Mouse (Mus musculus) liver, embryonic 14.5 days (tissue): ENCODE results near the gene S100a8. TPM values are rescaled to one million over a fixed set of nuclear protein-coding genes. Genes with fewer than 3 reads are reported as not detected.

ENCODE experiments used
- ATAC-seq: fragments of 200-750 bp; cut with Nextera tagmentation; 2 replicates; pipeline ENCODE4 v1.8.0; 2017; ENCODE audit warnings: moderate number of reproducible peaks, mild to moderate bottlenecking, moderate library complexity; ENCODE audit not compliant: insufficient read depth
- DNase-seq, 3 experiments: peaks; one replicate each; pipeline ENCODE4 v3.0.0-alpha.2; 2012 to 2013; ENCODE audit warnings: low read depth in 3 of 3, low spot score in 3 of 3
- H3K27ac ChIP-seq: fragments of 300-500 bp; sonication (generic); 2 replicates; pipeline ENCODE4 v1.5.1; 2014; ENCODE audit warnings: moderate library complexity, mild to moderate bottlenecking, control low read depth, inconsistent platforms
- H3K27me3 ChIP-seq: fragments of 300-500 bp; sonication (generic); 2 replicates; pipeline ENCODE4 v1.6.1; 2014; ENCODE audit warnings: mild to moderate bottlenecking, low read length, moderate library complexity; ENCODE audit not compliant: control insufficient read depth, insufficient read depth
- H3K36me3 ChIP-seq: fragments of 300-500 bp; sonication (generic); replicated peaks from 2 replicates; pipeline ENCODE4 v1.6.1; 2014; ENCODE audit warnings: low read depth; ENCODE audit not compliant: control insufficient read depth, insufficient read depth
- H3K4me1 ChIP-seq, 2 experiments: fragments of 200-500 bp in 1 of 2; fragments of 300-500 bp in 1 of 2; sonication (generic) in 1 of 2; replicated peaks; 2 replicates each; pipeline ENCODE4 v1.6.1; 2012 to 2014; ENCODE audit warnings: antibody characterized with exemption in 1 of 2, inconsistent platforms in 1 of 2, low read length in 1 of 2; ENCODE audit not compliant: control insufficient read depth in 2 of 2, insufficient read depth in 2 of 2
- H3K4me2 ChIP-seq: fragments of 300-500 bp; sonication (generic); 2 replicates; pipeline ENCODE4 v1.6.1; 2014; ENCODE audit warnings: low read depth, mild to moderate bottlenecking, control low read depth, moderate library complexity
- H3K4me3 ChIP-seq, 2 experiments: fragments of 200-500 bp in 1 of 2; fragments of 300-500 bp in 1 of 2; sonication (generic) in 1 of 2; 2 replicates each; pipeline ENCODE4 v1.5.1; 2012 to 2014; ENCODE audit warnings: low read depth in 2 of 2, low read length in 2 of 2, mild to moderate bottlenecking in 2 of 2, control low read depth in 1 of 2, inconsistent platforms in 1 of 2, moderate library complexity in 1 of 2; ENCODE audit not compliant: insufficient read depth in 1 of 2
- H3K9ac ChIP-seq: fragments of 300-500 bp; sonication (generic); replicated peaks from 2 replicates; pipeline ENCODE4 v1.6.1; 2014; ENCODE audit warnings: mild to moderate bottlenecking, control low read depth, moderate library complexity
- H3K9me3 ChIP-seq: fragments of 300-500 bp; sonication (generic); 2 replicates; pipeline ENCODE4 v1.6.1; 2016; ENCODE audit warnings: low read length, mixed read lengths; ENCODE audit not compliant: control insufficient read depth
- CTCF ChIP-seq: IDR thresholded peaks from 2 replicates; pipeline ENCODE4 v1.5.1; 2016; ENCODE audit warnings: antibody characterized with exemption, low read depth, control low read depth
- EP300 ChIP-seq: IDR thresholded peaks from 2 replicates; pipeline ENCODE4 v1.6.1; 2016; ENCODE audit warnings: antibody characterized with exemption, low read depth
- WGBS: fragments of 180-500 bp; shearing (Covaris S2); extraction: QIAGEN DNeasy Blood & Tissue Kit; methylation state at CpG from one replicate; pipeline ENCODE4 v1.1.7; 2014; ENCODE audit not compliant: insufficient replicate concordance; 5-methylcytosine and 5-hydroxymethylcytosine counted together
- polyA plus RNA-seq, 2 experiments: library from polyadenylated mRNA; depleted of rRNA in 1 of 2; stranded (reverse) in 1 of 2; unstranded in 1 of 2; fragments of >200 nt; fragmentation: Nextera tagmentation in 1 of 2; extraction: Ambion mirVana in 1 of 2; gene quantifications; 2 replicates each; pipeline versions ENCODE4 v1.2.1 to v1.2.3; 2012 to 2014

S100a8 gene
- polyA plus RNA-seq, 2 experiments: 418 to 1,223 TPM

DNA sequence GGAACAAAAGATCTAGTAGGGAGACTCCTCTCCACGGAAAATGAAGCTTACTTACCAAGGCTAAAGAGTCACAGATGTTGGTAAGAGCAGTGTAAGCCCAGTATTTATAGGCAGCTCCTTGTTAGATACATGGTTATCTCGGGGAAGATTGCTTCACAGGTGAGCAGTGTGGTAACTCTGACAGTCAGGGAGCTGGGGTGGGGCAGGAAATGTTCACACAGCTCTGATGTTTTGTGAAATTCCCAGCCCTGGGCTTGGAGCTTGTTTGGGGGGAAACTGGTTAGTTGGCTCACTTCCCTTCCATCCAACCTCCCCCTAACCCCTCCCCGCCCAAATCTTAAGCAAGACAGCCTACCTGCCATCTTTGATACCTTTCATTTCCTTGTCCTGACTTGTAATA lies 26.8 kb downstream of the S100a8 start, which contains the start of gene S100a9:
TSS of gene S100a9 (minus strand) at position 109 of the 400 bp plus-strand sequence.
- TF ChIP-seq EP300 (no peak), CTCF (no peak)
- Histone ChIP-seq H3K4me3 (no peak within 1 kb of the TSS), H3K4me1 (no peaks in the 10 kb centered on the region), H3K9ac (no peak within 1 kb of the TSS), H3K36me3 (no peaks in the 10 kb centered on the region), H3K27me3 (no peaks in the 10 kb centered on the region), H3K9me3 (no peaks in the 10 kb centered on the region), H3K4me2 (no peak within 1 kb of the TSS), H3K27ac (no peak within 1 kb of the TSS)
- DNase-seq: peak in 2 of 3 experiments; percentile 10 to 15
- ATAC-seq: no peak
- WGBS: 22% methylated on average over 3 of the region's 3 CpGs

DNA sequence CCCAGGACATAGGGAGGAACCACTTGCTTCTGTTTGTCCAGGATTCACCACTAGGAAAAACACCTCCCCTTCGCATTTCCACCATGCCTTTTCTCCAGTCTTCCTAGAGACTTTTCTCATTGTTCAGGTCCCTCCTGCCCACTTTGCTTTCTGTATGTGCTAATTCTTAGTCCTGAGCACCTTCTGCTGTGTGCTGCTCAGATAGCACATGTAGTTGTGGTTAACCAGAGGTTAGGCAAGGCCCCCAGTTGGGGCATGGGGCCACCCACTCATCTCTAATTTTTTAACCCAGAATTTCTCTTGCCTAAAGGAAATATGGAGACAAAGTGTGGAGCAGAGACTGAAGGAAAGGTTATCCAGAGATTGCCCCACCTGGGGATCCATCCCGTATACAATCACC lies 33.5 kb downstream of the S100a8 start:
- H3K36me3 ChIP-seq: no peaks in the 10 kb centered on the region
- H3K4me3 ChIP-seq: no peak overlapping the region
- no peaks in the 10 kb centered on the region for H3K9me3 ChIP-seq
- no peaks in the 10 kb centered on the region for H3K4me1 ChIP-seq
- 66% methylated on average over 2 of the region's 2 CpGs for WGBS
- DNase-seq: no peak
- H3K9ac ChIP-seq: no peak overlapping the region
- TF ChIP-seq CTCF (no peak), EP300 (no peak)
- H3K27ac ChIP-seq: no peak overlapping the region
- no peak for ATAC-seq
- no peak overlapping the region for H3K4me2 ChIP-seq
- no peaks in the 10 kb centered on the region for H3K27me3 ChIP-seq

DNA sequence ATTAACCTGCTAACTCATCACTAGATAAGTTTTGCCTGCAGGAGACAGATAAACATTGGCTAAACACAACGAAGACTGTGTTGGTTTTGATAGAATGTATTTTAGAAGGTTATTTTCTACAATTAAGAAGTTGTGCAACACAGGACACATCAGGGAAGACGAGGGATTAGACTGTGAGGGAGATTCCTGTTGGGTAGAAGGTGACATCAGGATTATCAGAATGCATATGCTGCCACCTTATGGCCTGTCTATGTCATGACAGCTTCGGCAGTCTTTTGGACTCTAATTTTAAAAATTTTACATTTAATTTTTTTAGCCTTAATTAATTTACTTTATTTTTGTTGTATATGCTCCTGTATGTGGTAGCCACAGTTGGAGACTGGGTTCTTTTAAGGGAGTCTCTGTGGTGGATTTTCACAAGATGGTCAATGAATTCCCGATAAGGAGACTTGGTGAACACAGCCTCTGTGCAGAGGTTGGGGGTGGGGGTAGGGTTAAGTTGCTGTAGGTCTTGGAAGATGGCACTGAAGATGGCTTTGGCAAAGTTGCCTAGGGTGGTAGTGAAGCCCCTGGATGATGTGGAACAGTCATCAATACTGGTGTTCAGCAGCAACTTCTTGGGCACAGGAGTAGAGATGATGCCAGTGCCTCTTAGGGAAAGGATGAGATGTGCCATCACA lies 39.9 kb downstream of the S100a8 start:
- Histone ChIP-seq H3K4me1 (no peaks in the 10 kb centered on the region), H3K27me3 (no peaks in the 10 kb centered on the region), H3K27ac (no peak overlapping the region), H3K9me3 (no peaks in the 10 kb centered on the region), H3K36me3 (no peaks in the 10 kb centered on the region), H3K4me3 (no peak overlapping the region), H3K4me2 (no peak overlapping the region), H3K9ac (no peak overlapping the region)
- DNase-seq: no peak
- TF ChIP-seq EP300: no peak
- TF ChIP-seq CTCF: peak; percentile 51
- no peak for ATAC-seq
- WGBS: 16% methylated on average over 4 of the region's 4 CpGs

DNA sequence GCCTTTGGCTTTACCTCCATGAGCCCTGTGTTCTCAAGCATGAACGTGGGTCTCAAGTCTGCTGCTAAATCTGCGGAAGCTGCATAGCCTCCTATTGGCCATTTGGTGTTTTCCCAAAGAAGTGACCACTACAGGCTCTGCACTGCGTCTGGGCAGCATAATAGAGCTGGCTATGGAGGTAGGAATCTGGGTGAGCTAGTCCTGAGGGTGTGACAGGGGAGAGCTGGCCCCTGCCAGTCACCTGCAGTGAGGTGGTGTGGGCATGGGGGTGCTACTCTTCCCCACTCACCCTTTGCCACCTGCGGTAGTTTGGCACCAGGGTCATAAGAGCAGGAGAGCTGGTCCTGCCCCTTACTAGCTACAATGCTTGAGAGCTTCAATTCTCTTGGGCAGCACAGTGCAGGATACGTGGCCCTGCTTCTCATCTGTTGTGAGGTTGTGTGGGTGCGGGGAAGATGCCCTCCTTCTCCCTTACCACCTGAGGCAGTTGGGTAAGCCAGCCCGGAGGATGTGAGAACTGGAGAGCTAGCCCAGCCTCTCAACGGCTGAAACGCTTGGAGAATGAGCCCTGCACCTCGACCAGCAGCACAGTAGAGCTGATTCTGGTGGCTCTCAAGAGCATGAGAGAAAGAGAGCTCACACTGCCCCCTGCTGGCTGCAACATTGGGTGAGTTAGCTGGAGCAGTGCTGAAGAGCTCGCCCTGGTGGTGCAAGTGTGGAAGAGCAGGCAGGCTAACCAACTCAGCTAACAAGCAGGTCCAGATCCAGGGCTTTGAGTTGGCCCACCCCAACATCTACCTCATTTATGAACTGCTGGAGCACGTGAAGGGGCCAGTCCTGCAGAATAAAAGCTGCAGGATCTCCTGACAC lies 41.0 kb downstream of the S100a8 start:
- H3K27ac ChIP-seq: no peak overlapping the region
- H3K9me3 ChIP-seq: no peaks in the 10 kb centered on the region
- peak; percentile 51 to 64 (median 52) for DNase-seq
- WGBS: 31% methylated on average over 12 of the region's 12 CpGs
- H3K4me1 ChIP-seq: no peaks in the 10 kb centered on the region
- H3K36me3 ChIP-seq: no peaks in the 10 kb centered on the region
- no peaks in the 10 kb centered on the region for H3K27me3 ChIP-seq
- no peak overlapping the region for H3K4me2 ChIP-seq
- H3K9ac ChIP-seq: no peak overlapping the region
- no peak overlapping the region for H3K4me3 ChIP-seq
- peak; percentile 98 for TF ChIP-seq CTCF
- no peak for TF ChIP-seq EP300
- ATAC-seq: no peak

Other genes starting within 250 kb of the S100a8 start
- 11.3 and 12.7 TPM in 2 replicates for gene Ints3, start 235.4 kb upstream of the S100a8 start, polyA plus RNA-seq (2012; rRNA removed)
- gene Ints3, start 235.4 kb upstream of the S100a8 start, polyA plus RNA-seq (2014; fragmentation: Nextera tagmentation; extraction: Ambion mirVana): 6.6 and 9.4 TPM in 2 replicates
- gene Npr1, start 203.1 kb upstream of the S100a8 start, polyA plus RNA-seq (2012; rRNA removed): 6.5 and 7.2 TPM in 2 replicates
- 2.8 and 4.0 TPM in 2 replicates for gene Npr1, start 203.1 kb upstream of the S100a8 start, polyA plus RNA-seq (2014; fragmentation: Nextera tagmentation; extraction: Ambion mirVana)
- 23.3 and 34.5 TPM in 2 replicates for gene Ilf2, start 192.9 kb upstream of the S100a8 start, polyA plus RNA-seq (2012; rRNA removed)
- 46.5 and 48.9 TPM in 2 replicates for gene Ilf2, start 192.9 kb upstream of the S100a8 start, polyA plus RNA-seq (2014; fragmentation: Nextera tagmentation; extraction: Ambion mirVana)
- gene Snapin, start 177.9 kb upstream of the S100a8 start, polyA plus RNA-seq (2012; rRNA removed): 7.4 and 9.3 TPM in 2 replicates
- 17.0 and 18.7 TPM in 2 replicates for gene Snapin, start 177.9 kb upstream of the S100a8 start, polyA plus RNA-seq (2014; fragmentation: Nextera tagmentation; extraction: Ambion mirVana)
- gene Chtop, start 159.5 kb upstream of the S100a8 start, polyA plus RNA-seq (2012; rRNA removed): 33.6 and 49.9 TPM in 2 replicates
- 29.7 and 32.7 TPM in 2 replicates for gene Chtop, start 159.5 kb upstream of the S100a8 start, polyA plus RNA-seq (2014; fragmentation: Nextera tagmentation; extraction: Ambion mirVana)
- gene S100a1, start 154.6 kb upstream of the S100a8 start, polyA plus RNA-seq (2012; rRNA removed): 9.2 and 14.9 TPM in 2 replicates
- 20.8 and 27.1 TPM in 2 replicates for gene S100a1, start 154.6 kb upstream of the S100a8 start, polyA plus RNA-seq (2014; fragmentation: Nextera tagmentation; extraction: Ambion mirVana)
- gene S100a13, start 154.5 kb upstream of the S100a8 start, polyA plus RNA-seq (2012; rRNA removed): 7.4 and 11.1 TPM in 2 replicates
- gene S100a13, start 154.5 kb upstream of the S100a8 start, polyA plus RNA-seq (2014; fragmentation: Nextera tagmentation; extraction: Ambion mirVana): 18.0 and 19.7 TPM in 2 replicates
- 0.11 and 0.13 TPM in 2 replicates for gene S100a14, start 142.1 kb upstream of the S100a8 start, polyA plus RNA-seq (2012; rRNA removed)
- gene S100a14, start 142.1 kb upstream of the S100a8 start, polyA plus RNA-seq (2014; fragmentation: Nextera tagmentation; extraction: Ambion mirVana): not detected in 2 replicates
- 12.3 and 15.5 TPM in 2 replicates for gene S100a16, start 131.7 kb upstream of the S100a8 start, polyA plus RNA-seq (2012; rRNA removed)
- gene S100a16, start 131.7 kb upstream of the S100a8 start, polyA plus RNA-seq (2014; fragmentation: Nextera tagmentation; extraction: Ambion mirVana): 24.1 and 24.9 TPM in 2 replicates
- not detected in 2 replicates for gene S100a3, start 108.4 kb upstream of the S100a8 start, polyA plus RNA-seq (2012; rRNA removed)
- 0.20 TPM in 1 of 2 replicates, not detected in the other for gene S100a3, start 108.4 kb upstream of the S100a8 start, polyA plus RNA-seq (2014; fragmentation: Nextera tagmentation; extraction: Ambion mirVana)
- gene S100a2, start 78.7 kb upstream of the S100a8 start, polyA plus RNA-seq (2012; rRNA removed): not detected in 2 replicates
- not detected in 2 replicates for gene S100a2, start 78.7 kb upstream of the S100a8 start, polyA plus RNA-seq (2014; fragmentation: Nextera tagmentation; extraction: Ambion mirVana)
- not detected in 2 replicates for gene Gm42674, start 67.1 kb upstream of the S100a8 start, polyA plus RNA-seq (2012; rRNA removed)
- not detected in 2 replicates for gene Gm42674, start 67.1 kb upstream of the S100a8 start, polyA plus RNA-seq (2014; fragmentation: Nextera tagmentation; extraction: Ambion mirVana)
- 1.0 and 2.0 TPM in 2 replicates for gene S100a4, start 65.2 kb upstream of the S100a8 start, polyA plus RNA-seq (2012; rRNA removed)
- 0.73 and 1.0 TPM in 2 replicates for gene S100a4, start 65.2 kb upstream of the S100a8 start, polyA plus RNA-seq (2014; fragmentation: Nextera tagmentation; extraction: Ambion mirVana)
- gene S100a5, start 60.5 kb upstream of the S100a8 start, polyA plus RNA-seq (2012; rRNA removed): not detected in 2 replicates
- gene S100a5, start 60.5 kb upstream of the S100a8 start, polyA plus RNA-seq (2014; fragmentation: Nextera tagmentation; extraction: Ambion mirVana): not detected in 2 replicates
- 3.4 and 5.4 TPM in 2 replicates for gene S100a6, start 56.1 kb upstream of the S100a8 start, polyA plus RNA-seq (2012; rRNA removed)
- 7.2 and 13.6 TPM in 2 replicates for gene S100a6, start 56.1 kb upstream of the S100a8 start, polyA plus RNA-seq (2014; fragmentation: Nextera tagmentation; extraction: Ambion mirVana)
- gene S100a7a, start 15.0 kb upstream of the S100a8 start, polyA plus RNA-seq (2012; rRNA removed): not detected in 2 replicates
- not detected in 2 replicates for gene S100a7a, start 15.0 kb upstream of the S100a8 start, polyA plus RNA-seq (2014; fragmentation: Nextera tagmentation; extraction: Ambion mirVana)
- gene S100a9, start 26.7 kb downstream of the S100a8 start, polyA plus RNA-seq (2012; rRNA removed): 292 and 431 TPM in 2 replicates
- gene S100a9, start 26.7 kb downstream of the S100a8 start, polyA plus RNA-seq (2014; fragmentation: Nextera tagmentation; extraction: Ambion mirVana): 583 and 836 TPM in 2 replicates
- 0.02 TPM in 1 of 2 replicates, not detected in the other for gene Pglyrp4, start 57.9 kb downstream of the S100a8 start, polyA plus RNA-seq (2012; rRNA removed)
- 0.06 TPM in 1 of 2 replicates, not detected in the other for gene Pglyrp4, start 57.9 kb downstream of the S100a8 start, polyA plus RNA-seq (2014; fragmentation: Nextera tagmentation; extraction: Ambion mirVana)
- not detected in 2 replicates for gene Gm5849, start 108.9 kb downstream of the S100a8 start, polyA plus RNA-seq (2012; rRNA removed)
- gene Gm5849, start 108.9 kb downstream of the S100a8 start, polyA plus RNA-seq (2014; fragmentation: Nextera tagmentation; extraction: Ambion mirVana): not detected in 2 replicates